In the genomic region with DNA sequence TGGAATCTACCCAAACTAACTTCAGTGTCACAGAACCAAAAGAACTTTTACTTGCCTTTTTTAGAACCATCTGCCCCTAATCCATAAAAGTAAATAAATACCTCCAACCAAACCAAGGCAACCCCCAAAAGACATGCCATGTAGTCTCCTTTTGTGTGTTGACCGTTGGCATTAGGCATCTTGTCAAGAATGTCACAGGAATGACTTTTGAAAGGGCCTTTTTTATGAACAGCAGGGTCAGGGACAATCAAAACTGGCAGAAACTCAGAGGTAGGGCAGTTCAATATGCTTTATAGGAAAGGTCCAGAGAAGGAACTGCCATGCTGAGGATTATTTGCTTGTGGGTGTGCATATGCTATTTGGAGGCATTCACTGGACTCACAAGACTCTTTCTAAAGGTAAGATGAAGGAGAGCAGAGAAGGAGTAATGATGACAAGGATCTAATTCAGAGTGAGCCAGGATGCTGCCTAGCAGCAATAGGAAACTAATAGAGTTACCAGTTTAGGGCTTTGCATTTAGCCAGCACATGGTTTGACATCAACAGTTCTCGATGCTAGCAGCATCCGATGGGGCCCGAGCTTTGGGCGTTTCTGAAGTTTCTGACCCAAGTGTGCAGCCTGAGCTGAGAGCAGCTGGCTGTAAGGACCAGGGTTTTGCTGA, we compare ENCODE assay signal across 14 mouse cellular contexts. TPM values are rescaled to one million over a fixed set of nuclear protein-coding genes. Genes with fewer than 3 reads are reported as not detected.
DNase-seq lines count a peak whose midpoint lies in the region; ATAC-seq and TF ChIP-seq lines count a peak whose summit lies in the region.
"Had no signal": no experiment of that assay in that cellular context is flagged by ENCODE, and none has a peak within 500 bp of the region (broad histone marks: within the 10 kb centered on the region; RNA-seq: fewer than 3 reads in every experiment).

No protein-coding gene starts in this region.

- no peak overlapping the region for H3K4me3 ChIP-seq in forebrain, embryonic 11.5 days (ENCODE audit: low read depth, low read length)
- no peak overlapping the region for H3K4me3 ChIP-seq in forebrain, embryonic 16.5 days (replicated peaks; ENCODE audit: low read length)
- H3K4me3 ChIP-seq in hindbrain, postnatal 0 days (ENCODE audit: low read length): no peak overlapping the region
- H3K4me3 ChIP-seq in midbrain, postnatal 0 days (ENCODE audit: low read depth, low read length): no peak overlapping the region
- H3K4me3 ChIP-seq: embryonic facial prominence, embryonic 10.5 days; gastrocnemius, adult 2 months; liver, embryonic 15.5 days; stomach, embryonic 15.5 days had no signal

- no peak for TF ChIP-seq CTCF in hindbrain, postnatal 0 days (IDR thresholded peaks at IDR 0.05; ENCODE audit: low read depth)
- TF ChIP-seq CTCF in midbrain, postnatal 0 days (IDR thresholded peaks at IDR 0.05): no peak

- WGBS in forebrain, embryonic 11.5 days: 40% methylated on average over 5 of the region's 5 CpGs
- 8% methylated on average over 5 of the region's 5 CpGs for WGBS in forebrain, embryonic 16.5 days
- 45% methylated on average over 5 of the region's 5 CpGs for WGBS in hindbrain, postnatal 0 days
- 23% methylated on average over 5 of the region's 5 CpGs for WGBS in midbrain, postnatal 0 days

- H3K27ac ChIP-seq in forebrain, embryonic 11.5 days (ENCODE audit: low read depth, low read length): peak overlapping the region; percentile 71
- H3K27ac ChIP-seq in forebrain, embryonic 16.5 days (ENCODE audit: low read length): peak overlapping the region; percentile 67; the same call in 1 of the 2 replicates
- H3K27ac ChIP-seq in hindbrain, postnatal 0 days: peak overlapping the region; percentile 68
- peak overlapping the region; percentile 21; the same call in 1 of the 2 replicates for H3K27ac ChIP-seq in midbrain, postnatal 0 days (ENCODE audit: low read depth, low read length)
- H3K27ac ChIP-seq: embryonic facial prominence, embryonic 10.5 days; gastrocnemius, adult 2 months; kidney, postnatal 0 days; liver, embryonic 15.5 days; stomach, embryonic 15.5 days had no signal

- peaks cover 11% of the 10 kb centered on the region for H3K4me1 ChIP-seq in forebrain, embryonic 11.5 days (replicated peaks; ENCODE audit: control insufficient read depth, insufficient read depth, low read length)
- H3K4me1 ChIP-seq in forebrain, embryonic 16.5 days (replicated peaks; ENCODE audit: control insufficient read depth, insufficient read depth, low read length): peaks cover 13% of the 10 kb centered on the region
- peaks cover 13% of the 10 kb centered on the region for H3K4me1 ChIP-seq in hindbrain, postnatal 0 days (ENCODE audit: insufficient read depth, low read length)
- H3K4me1 ChIP-seq in midbrain, postnatal 0 days (ENCODE audit: insufficient read depth, low read length): peaks cover 10% of the 10 kb centered on the region; the same call in 1 of the 2 replicates
- H3K4me1 ChIP-seq: liver, embryonic 15.5 days; stomach, embryonic 15.5 days had no signal

- H3K36me3 ChIP-seq in forebrain, embryonic 11.5 days (ENCODE audit: control insufficient read depth, insufficient read depth, low read length): no peaks in the 10 kb centered on the region
- no peaks in the 10 kb centered on the region for H3K36me3 ChIP-seq in forebrain, embryonic 16.5 days (ENCODE audit: control insufficient read depth, insufficient read depth)
- H3K36me3 ChIP-seq in hindbrain, postnatal 0 days (ENCODE audit: insufficient read depth, low read length): no peaks in the 10 kb centered on the region
- H3K36me3 ChIP-seq in midbrain, postnatal 0 days (ENCODE audit: insufficient read depth, low read length): no peaks in the 10 kb centered on the region
- H3K36me3 ChIP-seq: embryonic facial prominence, embryonic 10.5 days; liver, embryonic 15.5 days; stomach, embryonic 15.5 days had no signal

- ATAC-seq in forebrain, embryonic 11.5 days (replicated peaks; ENCODE audit: low FRiP score): no peak
- peak; percentile 63 for ATAC-seq in forebrain, embryonic 16.5 days
- 0 out of 2 replicates have a peak, but pooled peaks have one; percentile 19 for ATAC-seq in hindbrain, postnatal 0 days
- no peak for ATAC-seq in midbrain, postnatal 0 days (ENCODE audit: low FRiP score)
- ATAC-seq in frontal cortex, adult (ENCODE audit: low TSS enrichment): no peak
- ATAC-seq: inflammation-experienced regulatory T-cells, adult 6 months had no signal

- H3K9ac ChIP-seq in forebrain, embryonic 11.5 days (ENCODE audit: low read length): 0 out of 2 replicates have a peak overlapping the region, but pooled peaks have one; percentile 9
- H3K9ac ChIP-seq in forebrain, embryonic 16.5 days (replicated peaks; ENCODE audit: low read depth, low read length): no peak overlapping the region
- no peak overlapping the region for H3K9ac ChIP-seq in hindbrain, postnatal 0 days (replicated peaks; ENCODE audit: low read length)
- H3K9ac ChIP-seq in midbrain, postnatal 0 days (replicated peaks; ENCODE audit: low read length, poor library complexity, severe bottlenecking): no peak overlapping the region
- H3K9ac ChIP-seq: liver, embryonic 15.5 days; stomach, embryonic 15.5 days had no signal

- DNase-seq in forebrain, embryonic 11.5 days (ENCODE audit: low spot score): no peak
- peak; percentile 51 for DNase-seq in hindbrain, postnatal 0 days (ENCODE audit: low spot score)
- peak; percentile 38 for DNase-seq in midbrain, postnatal 0 days (ENCODE audit: low spot score)
- DNase-seq in urinary bladder, postnatal 14 days (ENCODE audit: low spot score): no peak
- DNase-seq in heart, postnatal 4 days: no peak
- DNase-seq: gastrocnemius, adult 2 months had no signal

- H3K9me3 ChIP-seq in forebrain, embryonic 11.5 days (ENCODE audit: control insufficient read depth, low read length): no peaks in the 10 kb centered on the region
- no peaks in the 10 kb centered on the region for H3K9me3 ChIP-seq in forebrain, embryonic 16.5 days (ENCODE audit: control insufficient read depth, low read length)
- H3K9me3 ChIP-seq in hindbrain, postnatal 0 days (ENCODE audit: low read length): no peaks in the 10 kb centered on the region
- no peaks in the 10 kb centered on the region for H3K9me3 ChIP-seq in midbrain, postnatal 0 days (ENCODE audit: low read length)
- H3K9me3 ChIP-seq: embryonic facial prominence, embryonic 10.5 days; liver, embryonic 15.5 days; stomach, embryonic 15.5 days had no signal

- no peaks in the 10 kb centered on the region for H3K27me3 ChIP-seq in forebrain, embryonic 11.5 days (ENCODE audit: control insufficient read depth, insufficient read depth, low read length)
- H3K27me3 ChIP-seq in forebrain, embryonic 16.5 days (replicated peaks; ENCODE audit: control insufficient read depth, insufficient read depth, low read length): no peaks in the 10 kb centered on the region
- H3K27me3 ChIP-seq in hindbrain, postnatal 0 days (ENCODE audit: insufficient read depth, low read length): no peaks in the 10 kb centered on the region
- H3K27me3 ChIP-seq in midbrain, postnatal 0 days (ENCODE audit: insufficient read depth, low read length): no peaks in the 10 kb centered on the region
- H3K27me3 ChIP-seq: liver, embryonic 15.5 days; stomach, embryonic 15.5 days had no signal

- H3K4me2 ChIP-seq in forebrain, embryonic 11.5 days (ENCODE audit: low read depth, low read length, severe bottlenecking): no peak overlapping the region
- no peak overlapping the region for H3K4me2 ChIP-seq in forebrain, embryonic 16.5 days (ENCODE audit: low read length)
- H3K4me2 ChIP-seq in hindbrain, postnatal 0 days (ENCODE audit: low read depth, low read length): no peak overlapping the region
- H3K4me2 ChIP-seq in midbrain, postnatal 0 days (ENCODE audit: low read depth, low read length, poor library complexity, severe bottlenecking): no peak overlapping the region
- H3K4me2 ChIP-seq: liver, embryonic 15.5 days; stomach, embryonic 15.5 days had no signal

RNA-seq across cellular contexts. Expression of gene Traf1, which starts 32.3 kb away (rescaled TPM):
- 0.33 and 0.37 TPM in 2 replicates for polyA plus RNA-seq in forebrain, embryonic 11.5 days (2014; fragmentation: Nextera tagmentation; extraction: Ambion mirVana)
- polyA plus RNA-seq in forebrain, embryonic 16.5 days (2015; fragmentation: Nextera tagmentation; extraction: Ambion mirVana): 1.3 and 1.8 TPM in 2 replicates
- 1.0 and 2.6 TPM in 2 replicates for total RNA-seq in hindbrain, postnatal 0 days (2014; rRNA removed)
- 3.4 and 3.9 TPM in 2 replicates for polyA plus RNA-seq in hindbrain, postnatal 0 days (2015; fragmentation: Nextera tagmentation; extraction: Ambion mirVana)
- total RNA-seq in midbrain, postnatal 0 days (2014; rRNA removed): 1.4 and 2.2 TPM in 2 replicates
- polyA plus RNA-seq in midbrain, postnatal 0 days (2015; fragmentation: Nextera tagmentation; extraction: Ambion mirVana): 2.8 and 3.0 TPM in 2 replicates
- total RNA-seq in heart, postnatal 4 days (2021): 1 to 10 TPM in 1 of 2 experiments, under 1 TPM in 1; 0.41 to 1.7 TPM
- polyA plus RNA-seq: neural tube, embryonic 11.5 days had no signal

Comparison
In these comparisons a context has a peak if more than half of its experiments do, and no peak if none do; other contexts are left out.
1. ATAC-seq: peak in forebrain, embryonic 16.5 days (single experiment) and hindbrain, postnatal 0 days (single experiment); none in forebrain, embryonic 11.5 days (single experiment), midbrain, postnatal 0 days (single experiment) and frontal cortex, adult (single experiment).
2. DNase-seq: peak in hindbrain, postnatal 0 days (single experiment) and midbrain, postnatal 0 days (single experiment); none in forebrain, embryonic 11.5 days (single experiment), urinary bladder, postnatal 14 days (single experiment) and heart, postnatal 4 days (single experiment).
3. H3K27ac ChIP-seq: peak in every context shown above with its lines; median percentile 71 in forebrain, embryonic 11.5 days; 68 in hindbrain, postnatal 0 days; 67 in forebrain, embryonic 16.5 days; 21 in midbrain, postnatal 0 days.